Mouse (Mus musculus) liver, postnatal 0 days (tissue): ENCODE results near the gene Ankrd2.

Experiments
- CTCF ChIP-seq: sonication (generic); IDR thresholded peaks from 2 replicates; pipeline ENCODE4 v1.5.1; 2016; ENCODE audit warnings: antibody characterized with exemption, low read depth
- EP300 ChIP-seq: IDR thresholded peaks from 2 replicates; pipeline ENCODE4 v1.6.1; 2016; ENCODE audit warnings: antibody characterized with exemption, low read depth, mild to moderate bottlenecking

- TF ChIP-seq CTCF (no peak), EP300 (no peak)
Observed at GRCm38 (mm10) chr19:42079006-42079405, 43.2 kb downstream of the Ankrd2 start.
